Mouse (Mus musculus): Measurements from ENCODE around the gene Ap4b1. TPM values are rescaled to one million over a fixed set of nuclear protein-coding genes. Genes with fewer than 3 reads are reported as not detected.
A peak's percentile ranks its signal among the peaks of the same experiment; 100 is the strongest.
"Not testable (repeated sequence)": the region's sequence is repeated elsewhere in the genome, so short reads cannot be mapped to it uniquely, and the experiment has no call there.

Gene Ap4b1
- total RNA-seq, 2 experiments from 2014 or later, result 11.5 to 14.0 TPM

DNA sequence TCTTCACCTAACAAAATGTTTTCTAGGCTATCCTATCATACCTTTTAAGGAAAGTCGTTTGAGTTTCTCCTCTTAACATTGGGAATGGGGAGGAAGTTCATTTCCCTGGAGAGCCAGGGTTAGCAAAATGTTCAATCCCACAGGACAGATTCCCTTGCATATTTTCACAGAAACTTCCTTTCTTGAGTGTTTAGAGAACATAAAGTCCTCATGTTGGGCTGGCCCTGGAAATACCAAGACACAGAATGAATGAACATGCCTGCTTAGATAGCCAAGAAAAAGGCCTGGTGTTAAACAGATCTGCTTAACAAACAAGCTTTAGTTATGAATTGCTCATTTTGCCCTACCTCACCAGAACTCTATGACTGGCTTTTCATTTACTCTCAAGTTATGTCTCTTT lies 16.8 kb upstream of the Ap4b1 start:
- no peak for DNase-seq
- intact Hi-C loops (cut with DNase I), result no loop called here

DNA sequence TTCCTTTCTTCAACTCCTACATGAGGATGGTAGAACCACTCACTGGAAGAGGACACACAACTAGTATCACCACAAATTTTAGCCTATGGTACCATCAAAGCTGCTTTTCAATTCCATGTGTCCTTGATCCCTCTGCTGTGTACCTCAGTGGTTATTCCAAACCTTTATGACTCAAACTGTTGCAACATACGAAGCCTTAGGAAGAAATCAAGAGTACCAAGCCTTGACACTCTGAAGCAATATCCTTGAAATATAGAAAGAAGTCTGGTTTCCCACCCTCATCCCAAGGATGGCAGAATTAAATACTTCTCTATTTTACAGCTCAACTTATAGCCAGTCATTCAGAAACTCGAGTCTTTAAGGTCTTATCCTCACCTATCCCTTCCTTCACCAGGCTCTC lies 12.9 kb upstream of the Ap4b1 start:
- DNase-seq, result no peak
- intact Hi-C loops (cut with DNase I), result no loop called here

DNA sequence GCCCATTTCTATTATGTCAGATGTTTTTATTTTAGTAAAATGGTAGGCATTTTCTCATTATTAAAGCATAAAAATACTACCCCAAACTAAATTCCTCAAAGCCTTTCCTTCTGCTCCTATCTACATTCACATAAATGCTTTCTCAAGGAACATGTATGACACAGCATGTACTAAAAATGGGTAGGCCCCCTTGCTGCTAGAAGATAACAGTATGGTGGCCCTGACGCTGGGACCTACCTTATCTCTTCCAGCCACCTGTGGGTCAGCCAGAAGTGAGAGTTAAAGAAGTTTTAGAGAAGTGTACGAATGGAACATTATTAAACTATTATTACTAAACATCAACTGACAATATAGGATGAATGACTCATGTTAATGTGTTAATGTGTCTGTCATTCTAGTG lies 9.8 kb upstream of the Ap4b1 start:
- DNase-seq, result no peak
- intact Hi-C loops (cut with DNase I), result no loop called here

DNA sequence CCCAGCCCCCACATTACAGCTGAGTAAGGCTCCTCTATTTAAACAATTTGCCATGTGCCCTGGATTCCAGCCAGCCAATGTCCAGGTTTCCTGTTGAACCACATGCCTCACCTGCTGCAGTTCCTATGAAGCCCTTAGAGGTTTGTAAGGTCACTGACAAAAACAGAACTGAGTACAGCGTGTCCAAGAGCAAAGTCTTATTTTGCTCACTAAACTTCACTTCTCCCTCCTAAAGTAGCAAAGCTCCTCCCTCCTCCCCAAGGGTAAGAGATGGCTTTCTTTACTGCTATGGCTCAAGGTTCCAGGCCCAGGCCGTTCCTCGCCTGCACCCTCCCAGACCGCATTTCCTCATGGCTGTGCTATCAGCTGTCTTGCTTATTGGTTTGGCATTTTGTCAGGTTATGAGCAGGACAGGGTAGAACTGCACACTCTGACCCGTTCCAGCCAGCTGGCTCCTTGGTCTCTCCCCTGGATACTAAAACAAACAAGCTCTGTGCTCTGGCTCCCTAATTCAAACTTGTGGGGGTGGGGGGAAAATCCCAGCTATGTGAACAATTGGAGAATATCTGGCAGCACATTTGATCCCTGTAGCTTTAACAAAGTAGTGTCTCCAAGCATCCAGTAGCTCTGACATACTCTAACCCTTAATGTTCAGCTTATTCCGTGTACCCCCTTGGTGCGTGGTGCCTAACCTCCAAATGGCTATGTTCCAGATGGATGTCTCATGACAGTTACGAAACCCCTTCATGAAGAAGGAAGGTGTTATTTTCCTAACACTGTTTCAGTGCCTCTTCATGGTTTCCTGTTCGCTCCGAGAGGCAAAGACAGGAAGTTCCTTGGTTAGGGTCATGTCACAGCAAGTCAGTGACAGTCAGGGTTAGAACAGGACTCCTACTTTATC lies 7.4 kb upstream of the Ap4b1 start:
- intact Hi-C loops (cut with DNase I), result no loop called here
- peak; percentile 91 for DNase-seq

DNA sequence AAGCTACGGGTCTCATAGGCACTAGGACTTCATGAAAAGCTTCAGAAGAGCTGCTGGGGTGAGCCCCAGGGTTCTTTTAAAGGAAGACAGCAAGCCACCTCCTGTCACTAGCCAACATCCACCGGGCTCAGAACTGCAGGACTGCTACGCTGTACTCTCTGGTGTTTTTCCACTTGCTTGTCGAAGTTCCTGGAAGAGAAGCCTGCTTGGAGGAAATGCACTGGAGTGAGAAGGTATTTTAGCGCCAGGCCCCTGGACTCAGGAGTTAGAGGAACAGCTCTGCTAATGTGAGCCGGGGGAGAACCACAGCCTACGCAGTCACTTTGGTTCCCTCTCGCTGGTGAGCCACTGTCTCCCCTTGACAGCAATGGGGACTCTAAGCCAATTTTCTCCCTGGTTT lies 6.5 kb upstream of the Ap4b1 start:
- intact Hi-C loops (cut with DNase I), result no loop called here
- peak in 1 of 2 experiments; percentile 23 for DNase-seq

DNA sequence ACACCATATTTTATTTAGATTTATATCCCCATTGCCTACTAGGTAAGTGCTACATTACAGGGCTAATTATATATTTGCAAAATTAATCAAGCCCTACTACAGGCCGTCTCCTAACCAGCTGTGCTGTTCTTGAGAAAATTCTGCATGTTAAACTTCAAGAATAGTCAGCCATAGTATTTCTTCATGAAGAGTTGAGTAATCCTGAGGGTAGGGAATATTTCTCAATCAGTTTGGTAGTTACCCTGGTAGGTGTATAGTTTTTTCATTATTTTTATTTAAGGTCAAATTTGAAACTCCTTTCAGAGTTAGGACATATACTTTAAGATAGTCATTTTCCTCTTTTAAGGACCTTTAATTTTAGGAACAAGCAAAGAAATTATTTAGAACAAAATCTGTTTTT lies 3.6 kb upstream of the Ap4b1 start:
- intact Hi-C loops (cut with DNase I), result loop anchor here (5.0 kb wide), 1 partner anchor 33 kb away; no protein-coding TSS in a partner anchor
- no peak for DNase-seq

DNA sequence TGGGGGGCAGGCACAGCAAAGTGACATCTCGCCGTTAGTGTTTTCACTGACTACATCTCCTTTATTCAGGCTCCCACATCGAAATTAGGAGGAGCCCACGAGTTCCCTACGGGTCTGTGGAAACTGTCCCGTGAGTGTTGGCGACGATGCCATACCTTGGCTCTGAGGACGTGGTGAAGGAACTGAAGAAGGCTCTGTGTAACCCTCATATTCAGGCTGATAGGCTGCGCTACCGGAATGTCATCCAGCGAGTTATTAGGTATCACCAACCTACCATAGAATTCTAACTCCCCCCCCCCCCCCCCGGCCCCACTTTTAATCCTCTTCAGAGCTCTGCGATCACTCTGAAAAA lies 455 bp downstream of the Ap4b1 start:
- DNase-seq, result no peak
- intact Hi-C loops (cut with DNase I), result loop anchor here (1.0 to 5.0 kb wide), 3 partner anchors 18 to 71 kb away; partner anchors contain the start of genes Gm10964, Hipk1 and Olfml3

DNA sequence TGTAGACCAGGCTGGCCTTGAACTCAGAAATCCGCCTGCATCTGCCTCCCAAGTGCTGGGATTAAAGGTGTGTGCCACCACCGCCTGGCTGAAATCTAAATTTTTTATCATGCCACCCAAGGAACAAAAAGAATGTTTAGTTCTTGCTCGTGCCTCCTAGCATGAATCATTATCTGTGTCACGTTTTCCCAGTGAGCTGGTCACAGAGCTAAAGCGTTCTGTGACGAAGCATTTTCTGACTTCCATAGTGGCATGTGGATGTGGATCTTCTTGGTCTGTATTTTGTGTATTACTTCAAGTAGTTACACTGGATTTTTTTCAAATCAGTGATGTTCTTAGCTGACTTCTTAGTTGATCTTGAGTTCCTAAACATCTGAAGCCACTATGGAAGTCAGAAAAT lies 1.6 kb downstream of the Ap4b1 start:
- DNase-seq, result no peak

DNA sequence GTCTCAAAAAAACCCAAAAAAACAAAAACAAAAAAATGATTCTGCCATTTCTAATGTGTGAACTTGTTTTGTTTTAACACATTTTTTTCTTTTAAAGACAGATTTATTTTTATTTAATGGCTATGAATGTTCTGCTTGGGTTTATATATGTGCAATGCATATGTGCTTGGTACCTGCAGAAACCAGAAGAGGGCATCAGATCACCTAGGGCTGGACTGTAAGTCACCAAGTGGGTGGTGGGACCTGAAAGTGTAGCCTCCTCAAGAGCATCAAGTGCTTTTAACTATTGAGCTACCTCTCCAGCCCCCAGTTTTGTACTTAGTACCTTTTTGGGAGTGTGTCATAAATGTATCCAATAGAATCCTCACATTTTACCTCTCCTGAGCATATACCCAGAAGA lies 18.2 kb downstream of the Ap4b1 start:
- intact Hi-C loops (cut with DNase I), result no loop called here
- DNase-seq, result no peak

More for the DNA sequence above, 1.6 kb downstream of the Ap4b1 start:
- intact Hi-C loops (cut with DNase I), result loop anchor here (2.0 kb wide), 1 partner anchor 72 kb away; the partner anchor contains the start of genes Gm10964 and Olfml3

DNA sequence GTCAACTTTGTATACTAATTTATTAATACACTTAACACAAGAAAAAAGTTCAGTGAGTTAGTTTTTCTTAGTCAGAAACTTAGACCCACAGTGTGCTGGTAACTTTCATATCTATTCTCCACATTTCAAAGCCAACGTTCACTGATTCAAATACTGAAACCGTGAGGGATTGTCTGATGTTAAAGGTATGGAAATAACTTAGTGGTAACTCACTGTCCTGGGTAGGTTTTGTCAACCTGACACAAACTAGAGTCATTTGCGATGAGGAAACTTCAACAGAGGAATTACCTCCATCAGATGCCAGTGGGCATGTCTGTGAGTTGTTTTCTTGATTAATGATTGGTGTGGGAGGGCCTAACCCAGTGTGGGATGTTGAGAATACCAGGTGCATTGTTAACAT lies 19.7 kb downstream of the Ap4b1 start:
- no peak for DNase-seq
- intact Hi-C loops (cut with DNase I), result no loop called here

DNA sequence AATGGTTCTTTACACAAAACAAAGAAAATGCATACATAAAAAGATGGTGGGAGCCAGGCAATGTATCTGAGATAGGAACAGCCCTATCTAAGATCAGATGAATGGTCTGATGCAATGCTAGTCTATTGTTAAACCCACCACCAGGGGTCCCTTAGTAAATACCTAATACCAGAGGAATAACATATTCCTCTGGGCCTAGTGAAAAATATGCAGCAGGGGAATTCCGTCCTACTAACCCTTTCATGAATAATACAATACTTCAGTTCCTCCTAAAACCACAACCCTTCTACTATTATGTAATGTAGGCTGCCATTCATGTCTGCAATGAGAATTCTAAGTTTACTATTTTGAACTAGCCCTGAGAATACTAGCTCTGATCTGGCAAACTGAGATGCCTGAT lies 21.4 kb downstream of the Ap4b1 start:
- intact Hi-C loops (cut with DNase I), result loop anchor here (5.0 kb wide), 1 partner anchor 57 kb away; no protein-coding TSS in a partner anchor

DNA sequence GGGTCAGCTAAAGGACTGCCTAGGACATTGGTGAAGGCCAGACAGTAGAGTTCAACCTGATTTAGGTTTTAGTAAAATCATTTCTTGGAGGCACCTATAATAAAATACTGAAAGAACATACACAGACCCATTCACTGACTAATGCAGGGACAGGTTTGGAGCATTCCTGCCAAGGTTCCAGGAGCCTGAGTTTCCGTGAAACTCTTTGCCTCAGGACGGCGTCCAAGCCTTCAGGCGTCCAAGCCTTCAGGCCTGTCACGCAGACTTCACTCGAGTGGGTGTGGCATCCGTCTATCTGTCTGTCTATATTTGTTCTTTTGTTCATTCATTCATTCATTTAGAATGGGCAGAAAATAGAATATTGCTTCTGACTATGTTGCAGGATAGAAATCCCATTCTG lies 21.8 kb downstream of the Ap4b1 start:
- intact Hi-C loops (cut with DNase I), result loop anchor here (5.0 kb wide), 1 partner anchor 56 kb away; no protein-coding TSS in a partner anchor
- DNase-seq, result no peak

More for the DNA sequence above, 21.4 kb downstream of the Ap4b1 start:
- not testable (repeated sequence) for DNase-seq

DNA sequence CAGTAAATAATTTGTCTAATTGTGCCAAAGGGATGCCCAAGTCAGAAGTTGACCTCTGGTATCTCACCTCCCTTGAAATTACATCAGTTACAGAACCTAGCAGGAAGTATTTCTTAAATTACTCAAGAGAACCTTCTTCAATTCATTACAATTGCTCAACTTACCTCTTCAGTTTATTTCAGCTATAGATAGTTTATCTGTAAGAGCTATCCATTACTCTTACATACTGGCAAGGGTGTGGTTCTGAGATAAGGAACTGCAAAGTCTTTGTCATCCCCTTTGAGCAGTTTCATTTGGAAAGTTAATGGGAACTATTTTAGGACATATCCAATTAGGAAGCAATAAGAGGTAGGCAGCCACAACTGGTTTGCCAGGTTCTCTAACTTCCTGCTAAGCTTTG lies 23.1 kb downstream of the Ap4b1 start, which contains the start of gene Bcl2l15:
Bcl2l15 (plus strand) TSS at position 176 of the 400 bp plus-strand sequence.
- intact Hi-C loops (cut with DNase I), result loop anchor here (5.0 kb wide), 1 partner anchor 55 kb away; no protein-coding TSS in a partner anchor
- no peak for DNase-seq

DNA sequence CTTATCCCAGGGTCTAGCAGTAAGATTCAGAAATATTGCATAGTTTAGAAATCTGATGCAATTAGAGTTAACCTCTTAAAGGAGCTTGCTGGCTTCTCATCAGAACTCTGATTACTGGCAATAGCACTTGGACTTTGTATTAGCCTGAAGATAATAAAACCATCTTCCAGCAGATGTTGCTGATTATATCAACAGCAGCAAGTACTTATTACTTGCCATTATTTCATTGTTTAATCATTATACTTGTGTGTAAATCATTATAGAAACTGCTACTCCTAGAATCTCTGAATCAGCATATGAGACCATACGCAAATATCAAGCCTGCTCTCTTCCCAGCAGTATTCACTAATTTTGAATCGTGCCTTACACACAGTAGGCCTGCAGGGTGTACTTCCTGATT lies 24.7 kb downstream of the Ap4b1 start:
- intact Hi-C loops (cut with DNase I), result loop anchor here (5.0 kb wide), 1 partner anchor 53 kb away; no protein-coding TSS in a partner anchor
- DNase-seq, result no peak

DNA sequence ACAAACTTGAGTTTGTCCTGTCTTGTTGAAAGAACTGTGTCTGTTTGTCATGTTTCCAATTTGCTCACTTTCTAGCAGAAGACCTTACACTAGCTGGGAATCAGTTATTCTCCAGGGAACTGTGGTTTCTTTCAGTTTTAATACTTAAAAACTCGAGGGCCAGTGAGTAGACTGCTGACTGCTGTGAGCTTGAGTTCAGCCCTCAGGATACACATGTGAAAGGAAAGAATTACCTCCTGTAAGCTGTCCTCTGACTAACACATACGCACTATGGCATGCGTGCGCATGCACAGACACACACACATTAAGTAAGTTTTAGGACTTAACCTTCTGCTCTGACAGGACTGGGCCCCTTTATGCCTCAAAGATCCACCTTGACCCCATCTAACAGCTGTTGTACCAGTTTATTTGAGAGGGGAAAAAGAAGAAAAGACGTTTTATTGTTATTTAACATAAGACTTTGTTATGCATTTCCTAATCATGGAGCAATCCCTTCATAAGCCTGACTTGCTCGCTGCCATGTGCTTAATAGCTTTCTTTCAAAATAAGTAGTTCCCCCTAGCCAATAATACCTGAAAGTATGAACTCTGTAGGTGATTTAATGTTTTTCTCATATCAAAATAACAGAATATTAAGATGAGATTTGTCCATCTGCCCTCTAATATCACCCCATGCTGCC lies 26.1 kb downstream of the Ap4b1 start:
- DNase-seq, result no peak
- intact Hi-C loops (cut with DNase I), result no loop called here

DNA sequence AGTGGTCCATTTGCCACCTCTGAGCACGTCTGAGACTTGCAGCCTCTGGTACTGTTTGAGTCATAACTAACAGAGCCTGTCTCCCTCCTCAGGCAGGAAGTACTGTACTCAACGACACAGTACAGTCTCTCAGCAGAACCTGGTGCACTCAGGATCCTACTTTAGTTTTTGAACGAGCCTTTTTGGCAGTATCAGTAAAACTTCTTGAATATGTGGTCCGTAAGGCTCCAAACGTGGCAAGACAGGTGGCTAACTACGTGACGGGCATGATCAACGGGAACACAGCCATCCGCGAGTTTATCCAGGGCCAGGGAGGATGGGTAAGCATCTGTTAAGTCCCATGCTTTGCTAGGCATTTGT lies 26.6 kb downstream of the Ap4b1 start:
- intact Hi-C loops (cut with DNase I), result no loop called here
- no peak for DNase-seq

DNA sequence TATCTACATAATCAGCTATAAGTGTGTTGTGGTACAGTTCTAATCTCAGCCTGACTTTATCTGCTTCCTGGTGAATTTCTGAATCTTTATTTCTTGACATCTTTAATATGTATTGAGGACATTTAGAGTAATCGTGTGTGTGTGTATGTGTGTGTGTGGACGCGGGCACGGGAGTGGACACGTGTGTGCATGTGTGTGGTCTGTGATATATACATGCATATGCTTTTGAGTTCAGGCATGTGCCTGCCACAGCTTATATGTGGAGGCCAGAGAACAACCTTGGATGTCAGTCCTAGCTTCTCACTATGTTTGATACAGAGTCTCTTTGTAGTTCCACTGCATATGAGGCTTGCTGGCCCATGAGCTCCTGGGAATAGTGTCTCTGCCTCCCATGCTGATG lies 27.1 kb downstream of the Ap4b1 start:
- intact Hi-C loops (cut with DNase I), result no loop called here
- no peak for DNase-seq

DNA sequence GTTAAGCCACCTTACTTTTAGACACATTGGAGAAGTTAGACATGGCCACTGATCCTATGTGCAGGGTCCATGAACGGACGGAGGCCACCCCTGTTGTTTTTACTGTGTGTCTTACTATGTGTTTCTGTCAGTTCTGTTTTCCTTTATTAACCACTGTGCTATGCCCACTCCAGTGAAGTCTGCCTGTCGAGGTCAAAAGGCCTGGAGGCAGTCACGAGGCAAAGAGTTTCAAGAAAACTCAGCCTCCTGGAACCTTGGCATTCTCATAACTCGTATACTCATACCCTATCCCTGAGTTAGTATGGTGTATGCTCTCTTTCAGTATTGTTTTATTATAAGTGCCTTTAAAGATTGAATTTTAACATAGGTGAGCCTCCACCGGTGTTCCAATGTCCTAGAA lies 30.4 kb downstream of the Ap4b1 start:
- DNase-seq, result no peak
- intact Hi-C loops (cut with DNase I), result no loop called here

DNA sequence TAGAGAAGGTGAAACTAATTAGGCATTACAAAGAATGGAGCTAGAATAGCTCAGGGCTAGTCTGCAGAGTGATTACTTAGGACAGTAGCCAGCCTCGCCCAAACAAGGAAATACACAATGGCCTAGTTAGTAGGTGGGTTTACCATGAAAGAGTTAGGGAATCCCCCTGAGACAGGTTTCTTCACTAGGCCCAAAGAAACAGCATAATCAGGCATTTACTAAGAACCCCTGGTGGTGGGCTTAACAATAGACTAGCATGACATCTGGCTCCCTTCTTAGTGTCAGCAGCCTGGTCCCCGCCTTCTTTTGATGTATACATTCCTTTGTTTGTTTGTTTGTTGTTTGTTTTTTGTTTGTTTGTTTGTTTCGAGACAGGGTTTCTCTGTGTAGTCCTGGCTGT lies 30.9 kb downstream of the Ap4b1 start:
- intact Hi-C loops (cut with DNase I), result not testable (repeated sequence)

DNA sequence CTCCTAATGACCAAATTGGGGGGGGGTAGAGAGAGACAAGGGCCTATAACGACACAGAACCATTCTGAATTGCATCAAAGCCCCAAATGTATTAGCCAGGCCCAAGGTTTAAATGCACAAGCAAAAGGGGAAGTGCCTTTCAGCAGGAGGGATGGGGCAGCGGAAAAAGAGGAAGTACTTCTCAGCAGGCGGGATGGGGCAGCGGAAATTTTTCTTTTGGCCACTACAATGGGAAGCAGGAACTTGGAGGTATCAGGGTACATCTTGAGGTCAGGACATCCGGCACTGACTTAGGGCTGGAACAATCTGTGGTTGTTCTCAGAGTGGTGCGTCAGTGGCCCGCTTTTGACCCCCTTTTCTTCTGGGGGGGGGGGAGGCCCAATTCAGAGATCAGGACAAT lies 31.6 kb downstream of the Ap4b1 start:
- intact Hi-C loops (cut with DNase I); DNase-seq: not testable (repeated sequence)

More for the DNA sequence above, 30.9 kb downstream of the Ap4b1 start:
- DNase-seq, result not testable (repeated sequence)

DNA sequence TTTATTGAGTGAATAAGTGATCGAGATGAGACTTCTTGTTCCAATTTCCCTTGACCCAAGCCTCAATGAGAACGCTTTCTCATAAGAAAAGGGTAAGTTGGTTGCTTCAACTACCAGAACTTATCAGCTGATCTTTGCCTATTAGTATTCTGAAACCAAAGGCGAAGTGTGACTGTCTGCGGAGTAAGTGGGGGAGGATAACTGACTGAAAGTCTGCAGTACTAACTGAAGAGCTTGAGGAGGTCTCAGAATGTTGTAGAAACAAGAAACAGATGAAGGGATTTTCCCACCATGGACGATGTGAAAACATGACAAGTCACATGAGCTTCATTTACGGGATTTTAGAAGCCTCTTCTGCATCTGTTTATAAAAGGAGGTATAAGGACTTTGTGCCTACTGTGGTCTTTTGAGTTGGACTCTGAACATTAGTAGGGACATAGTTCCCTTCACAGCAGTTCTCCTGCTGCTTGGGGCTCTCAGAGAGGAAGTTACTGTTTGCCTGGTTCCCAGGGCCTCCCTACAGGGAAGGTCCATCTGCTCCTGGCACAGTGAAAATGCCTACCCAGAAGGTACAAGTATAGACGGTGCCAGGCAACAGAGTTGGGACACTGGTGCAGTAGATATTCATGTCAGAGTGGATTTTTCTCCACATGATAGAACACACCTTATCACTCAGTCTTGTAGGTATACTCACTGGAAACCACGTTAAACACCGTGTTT lies 41.5 kb downstream of the Ap4b1 start:
- intact Hi-C loops (cut with DNase I), result no loop called here

More for the DNA sequence above, 41.5 kb downstream of the Ap4b1 start:
- no peak for DNase-seq

Measured in heart, postnatal 10 days (tissue).